Mouse (Mus musculus): ENCODE data around the gene Rnf207. TPM values are rescaled to one million over a fixed set of nuclear protein-coding genes. Genes with fewer than 3 reads are reported as not detected.

The Rnf207 gene
- polyA plus RNA-seq, 1 experiment from 2014 or later: 0.68 TPM

GRCm38 (mm10) chr4:152292102-152292765 lies 26.6 kb downstream of the Rnf207 start:
- Histone ChIP-seq H3K4me3 (replicated peaks) (no peak overlapping the region), H3K9me3 (peaks cover 2% of the 10 kb centered on the region; the same call in 1 of the 2 replicates), H3K9ac (replicated peaks) (no peak overlapping the region), H3K36me3 (no peaks in the 10 kb centered on the region), H3K27me3 (peaks cover 84% of the 10 kb centered on the region), H3K27ac (no peak overlapping the region), H3K4me2 (no peak overlapping the region), H3K4me1 (replicated peaks) (peaks cover 17% of the 10 kb centered on the region)
- WGBS: 25% methylated on average over 12 of the region's 12 CpGs
- ATAC-seq (ENCODE audit: insufficient number of reproducible peaks, insufficient read depth, low FRiP score, low TSS enrichment, low read depth): no peak

GRCm38 (mm10) chr4:152291562-152291961 lies 27.2 kb downstream of the Rnf207 start, which contains the start of gene Hes3:
Gene Hes3, minus strand, starts transcription at chr4:152291662.
- no peak within 1 kb of the TSS for H3K27ac ChIP-seq
- 35% methylated on average over 6 of the region's 6 CpGs for WGBS

GRCm38 (mm10) chr4:152290991-152291390 lies 27.8 kb downstream of the Rnf207 start:
- H3K9me3 ChIP-seq: peaks cover 2% of the 10 kb centered on the region; the same call in 1 of the 2 replicates
- peak overlapping the region; percentile 66 for H3K4me2 ChIP-seq
- H3K36me3 ChIP-seq: no peaks in the 10 kb centered on the region
- H3K9ac ChIP-seq (replicated peaks): no peak overlapping the region; the same call in 1 of the 2 replicates
- H3K4me1 ChIP-seq (replicated peaks): peaks cover 24% of the 10 kb centered on the region
- peak overlapping the region; percentile 37; the same call in 1 of the 2 replicates for H3K4me3 ChIP-seq (replicated peaks)
- peaks cover 96% of the 10 kb centered on the region for H3K27me3 ChIP-seq
- WGBS: 17% methylated on average over 11 of the region's 11 CpGs
- ATAC-seq (ENCODE audit: insufficient number of reproducible peaks, insufficient read depth, low FRiP score, low TSS enrichment, low read depth): no peak
- no peak overlapping the region for H3K27ac ChIP-seq

More at GRCm38 (mm10) chr4:152291562-152291961, 27.2 kb downstream of the Rnf207 start, which contains the start of gene Hes3:
- Histone ChIP-seq H3K4me3 (replicated peaks) (peak within 1 kb of the TSS; percentile 37), H3K4me1 (replicated peaks) (peaks cover 21% of the 10 kb centered on the region), H3K36me3 (no peaks in the 10 kb centered on the region), H3K4me2 (peak within 1 kb of the TSS; percentile 66), H3K9ac (replicated peaks) (peak within 1 kb of the TSS; percentile 52), H3K27me3 (peaks cover 91% of the 10 kb centered on the region), H3K9me3 (peaks cover 2% of the 10 kb centered on the region; the same call in 1 of the 2 replicates)
- ATAC-seq (ENCODE audit: insufficient number of reproducible peaks, insufficient read depth, low FRiP score, low TSS enrichment, low read depth): no peak

GRCm38 (mm10) chr4:152290385-152290784 lies 28.4 kb downstream of the Rnf207 start:
- H3K27ac ChIP-seq: no peak overlapping the region
- WGBS: under 1% methylated on average over 39 of the region's 39 CpGs
- H3K4me2 ChIP-seq: peak overlapping the region; percentile 66
- H3K4me3 ChIP-seq (replicated peaks): peak overlapping the region; percentile 37
- H3K27me3 ChIP-seq: peaks cover 96% of the 10 kb centered on the region
- H3K9ac ChIP-seq (replicated peaks): peak overlapping the region; percentile 52
- no peak for ATAC-seq (ENCODE audit: insufficient number of reproducible peaks, insufficient read depth, low FRiP score, low TSS enrichment, low read depth)
- H3K4me1 ChIP-seq (replicated peaks): peaks cover 25% of the 10 kb centered on the region
- H3K9me3 ChIP-seq: peaks cover 2% of the 10 kb centered on the region; the same call in 1 of the 2 replicates
- no peaks in the 10 kb centered on the region for H3K36me3 ChIP-seq

- H3K4me1 ChIP-seq (replicated peaks): peaks cover 23% of the 10 kb centered on the region
- WGBS: 60% methylated on average over 18 of the region's 18 CpGs
- H3K36me3 ChIP-seq: no peaks in the 10 kb centered on the region
- no peak overlapping the region for H3K4me2 ChIP-seq
- ATAC-seq (ENCODE audit: insufficient number of reproducible peaks, insufficient read depth, low FRiP score, low TSS enrichment, low read depth): no peak
- peaks cover 97% of the 10 kb centered on the region for H3K27me3 ChIP-seq
- H3K27ac ChIP-seq: no peak overlapping the region
- no peak overlapping the region for H3K9ac ChIP-seq (replicated peaks)
- peaks cover 2% of the 10 kb centered on the region; the same call in 1 of the 2 replicates for H3K9me3 ChIP-seq
- H3K4me3 ChIP-seq (replicated peaks): no peak overlapping the region
Measured at GRCm38 (mm10) chr4:152288398-152288945, 30.3 kb downstream of the Rnf207 start.

GRCm38 (mm10) chr4:152287317-152288120 lies 31.3 kb downstream of the Rnf207 start:
- Histone ChIP-seq H3K9ac (replicated peaks) (no peak overlapping the region), H3K4me1 (replicated peaks) (peaks cover 32% of the 10 kb centered on the region), H3K27me3 (peaks cover 97% of the 10 kb centered on the region), H3K36me3 (no peaks in the 10 kb centered on the region), H3K27ac (no peak overlapping the region), H3K4me3 (replicated peaks) (no peak overlapping the region), H3K4me2 (no peak overlapping the region), H3K9me3 (peaks cover 2% of the 10 kb centered on the region; the same call in 1 of the 2 replicates)
- ATAC-seq (ENCODE audit: insufficient number of reproducible peaks, insufficient read depth, low FRiP score, low TSS enrichment, low read depth): no peak
- 18% methylated on average over 19 of the region's 19 CpGs for WGBS

GRCm38 (mm10) chr4:152286887-152287286 lies 31.9 kb downstream of the Rnf207 start:
- peak overlapping the region; percentile 31; the same call in 1 of the 2 replicates for H3K4me2 ChIP-seq
- peaks cover 32% of the 10 kb centered on the region for H3K4me1 ChIP-seq (replicated peaks)
- no peak for ATAC-seq (ENCODE audit: insufficient number of reproducible peaks, insufficient read depth, low FRiP score, low TSS enrichment, low read depth)
- WGBS: 3% methylated on average over 26 of the region's 26 CpGs
- no peak overlapping the region for H3K27ac ChIP-seq
- peaks cover 2% of the 10 kb centered on the region; the same call in 1 of the 2 replicates for H3K9me3 ChIP-seq
- H3K4me3 ChIP-seq (replicated peaks): 0 out of 2 replicates have a peak overlapping the region, but pooled peaks have one; percentile 13
- H3K9ac ChIP-seq (replicated peaks): no peak overlapping the region
- peaks cover 97% of the 10 kb centered on the region for H3K27me3 ChIP-seq
- no peaks in the 10 kb centered on the region for H3K36me3 ChIP-seq

- Histone ChIP-seq H3K4me3 (replicated peaks) (peak overlapping the region; percentile 13; the same call in 1 of the 2 replicates), H3K36me3 (no peaks in the 10 kb centered on the region), H3K9ac (replicated peaks) (no peak overlapping the region), H3K4me1 (replicated peaks) (peaks cover 32% of the 10 kb centered on the region), H3K27ac (no peak overlapping the region), H3K9me3 (peaks cover 2% of the 10 kb centered on the region; the same call in 1 of the 2 replicates), H3K27me3 (peaks cover 97% of the 10 kb centered on the region), H3K4me2 (peak overlapping the region; percentile 31)
- no peak for ATAC-seq (ENCODE audit: insufficient number of reproducible peaks, insufficient read depth, low FRiP score, low TSS enrichment, low read depth)
- WGBS: 4% methylated on average over 32 of the region's 32 CpGs
Measured at GRCm38 (mm10) chr4:152286183-152286582, 32.6 kb downstream of the Rnf207 start.

GRCm38 (mm10) chr4:152285505-152285904 lies 33.3 kb downstream of the Rnf207 start:
- no peak overlapping the region for H3K27ac ChIP-seq
- 3% methylated on average over 10 of the region's 10 CpGs for WGBS

GRCm38 (mm10) chr4:152283186-152283950 lies 35.4 kb downstream of the Rnf207 start:
- Histone ChIP-seq H3K4me2 (peak overlapping the region; percentile 62), H3K27ac (no peak overlapping the region), H3K9me3 (no peaks in the 10 kb centered on the region), H3K36me3 (peaks cover 5% of the 10 kb centered on the region; the same call in 1 of the 2 replicates), H3K4me1 (replicated peaks) (peaks cover 22% of the 10 kb centered on the region), H3K27me3 (peaks cover 97% of the 10 kb centered on the region), H3K4me3 (replicated peaks) (peak overlapping the region; percentile 39), H3K9ac (replicated peaks) (no peak overlapping the region)
- peak; percentile 79 for ATAC-seq (ENCODE audit: insufficient number of reproducible peaks, insufficient read depth, low FRiP score, low TSS enrichment, low read depth)
- 5% methylated on average over 59 of the region's 70 CpGs for WGBS

More at GRCm38 (mm10) chr4:152285505-152285904, 33.3 kb downstream of the Rnf207 start:
- ATAC-seq (ENCODE audit: insufficient number of reproducible peaks, insufficient read depth, low FRiP score, low TSS enrichment, low read depth): no peak
- Histone ChIP-seq H3K4me3 (replicated peaks) (no peak overlapping the region), H3K9me3 (peaks cover 2% of the 10 kb centered on the region; the same call in 1 of the 2 replicates), H3K9ac (replicated peaks) (no peak overlapping the region), H3K27me3 (peaks cover 97% of the 10 kb centered on the region), H3K4me1 (replicated peaks) (peaks cover 28% of the 10 kb centered on the region), H3K36me3 (no peaks in the 10 kb centered on the region), H3K4me2 (no peak overlapping the region)
